Mouse (Mus musculus) brain, embryonic 14.5 days (tissue): ENCODE measurements around the gene Cd163. TPM values are rescaled to one million over a fixed set of nuclear protein-coding genes. Genes with fewer than 3 reads are reported as not detected.

ENCODE experiments used
- DNase-seq: peaks from one replicate; pipeline ENCODE4 v3.0.0-alpha.2; 2011; ENCODE audit warnings: low read depth
- CTCF ChIP-seq: fragments of 200-500 bp; IDR thresholded peaks from 2 replicates; pipeline ENCODE4 v1.5.1; 2012; ENCODE audit warnings: inconsistent platforms, mild to moderate bottlenecking, moderate library complexity, borderline replicate concordance; ENCODE audit not compliant: insufficient read depth, insufficient read length; ENCODE audit errors: extremely low read depth
- POLR2A ChIP-seq: fragments of 200-500 bp; IDR thresholded peaks from 2 replicates; pipeline ENCODE4 v1.6.1; 2012; ENCODE audit warnings: mild to moderate bottlenecking, inconsistent platforms, borderline replicate concordance; ENCODE audit not compliant: poor library complexity, insufficient read depth, insufficient read length, severe bottlenecking; ENCODE audit errors: extremely low read depth
- polyA plus RNA-seq: library from polyadenylated mRNA; depleted of rRNA; stranded (reverse); fragments of >200 nt; gene quantifications from 2 replicates; pipeline ENCODE4 v1.2.3, GENCODE M21; 2012; rRNA removed

The Cd163 gene
- polyA plus RNA-seq, 1 experiment: 0.19 TPM

GRCm38 (mm10) chr6:124376311-124376710, 71.9 kb downstream of the Cd163 start:
- TF ChIP-seq CTCF (no peak), POLR2A (no peak)
- no peak for DNase-seq

GRCm38 (mm10) chr6:124377494-124378255, 73.2 kb downstream of the Cd163 start:
- DNase-seq: no peak
- TF ChIP-seq POLR2A: no peak
- no peak for TF ChIP-seq CTCF

- TF ChIP-seq POLR2A (no peak), CTCF (peak; percentile 65; the same call in 1 of the 2 replicates)
- DNase-seq: peak; percentile 65
Measured at GRCm38 (mm10) chr6:124379331-124379730, 74.9 kb downstream of the Cd163 start.

Other genes starting within 250 kb of the Cd163 start
- not detected in 2 replicates for gene Vmn2r27, start 72.8 kb upstream of the Cd163 start, polyA plus RNA-seq
- gene Pex5, start 110.4 kb downstream of the Cd163 start, polyA plus RNA-seq: 81.1 and 91.3 TPM in 2 replicates
- 79.6 and 109 TPM in 2 replicates for gene Clstn3, start 160.1 kb downstream of the Cd163 start, polyA plus RNA-seq
- gene C1rl, start 188.5 kb downstream of the Cd163 start, polyA plus RNA-seq: 0.04 and 0.10 TPM in 2 replicates
- 0.15 and 0.22 TPM in 2 replicates for gene C1ra, start 207.7 kb downstream of the Cd163 start, polyA plus RNA-seq
- gene C1s1, start 237.7 kb downstream of the Cd163 start, polyA plus RNA-seq: 0.54 and 0.57 TPM in 2 replicates